Mouse (Mus musculus): ENCODE data around the gene Dtd1. TPM values are rescaled to one million over a fixed set of nuclear protein-coding genes. Genes with fewer than 3 reads are reported as not detected.

Dtd1 gene
- polyA plus RNA-seq, 1 experiment = 44.7 TPM

GRCm38 (mm10) chr2:144647151-144647550 is 47.5 kb downstream of the Dtd1 start:
- TF ChIP-seq EP300 (IDR thresholded peaks at IDR 0.05; ENCODE audit: insufficient read depth, low read depth, low read length) = no peak
- no peak for TF ChIP-seq CTCF (IDR thresholded peaks at IDR 0.05; ENCODE audit: low read depth, low read length)
- no peak for TF ChIP-seq POLR2A (IDR thresholded peaks at IDR 0.05; ENCODE audit: insufficient read depth, low read length)
- H3K36me3 ChIP-seq (ENCODE audit: control insufficient read depth, insufficient read depth, low read length, poor library complexity, severe bottlenecking) = no peaks in the 10 kb centered on the region
- no peak overlapping the region for H3K9ac ChIP-seq (ENCODE audit: low read depth, poor library complexity, severe bottlenecking)
- no peaks in the 10 kb centered on the region for H3K4me1 ChIP-seq (ENCODE audit: control insufficient read depth, insufficient read depth, low read length)
- H3K9me3 ChIP-seq (replicated peaks; ENCODE audit: control insufficient read depth, insufficient read depth, low read length, poor library complexity, severe bottlenecking) = no peaks in the 10 kb centered on the region
- H3K4me3 ChIP-seq (ENCODE audit: low read depth, low read length) = no peak overlapping the region
- H3K27me3 ChIP-seq (ENCODE audit: control insufficient read depth, insufficient read depth, low read length, poor library complexity, severe bottlenecking) = no peaks in the 10 kb centered on the region
- no peak overlapping the region for H3K27ac ChIP-seq (ENCODE audit: insufficient read depth, low read length)

- Histone ChIP-seq H3K27ac (ENCODE audit: insufficient read depth, low read length) (no peak overlapping the region), H3K27me3 (ENCODE audit: control insufficient read depth, insufficient read depth, low read length, poor library complexity, severe bottlenecking) (no peaks in the 10 kb centered on the region), H3K9me3 (replicated peaks; ENCODE audit: control insufficient read depth, insufficient read depth, low read length, poor library complexity, severe bottlenecking) (no peaks in the 10 kb centered on the region), H3K4me1 (ENCODE audit: control insufficient read depth, insufficient read depth, low read length) (no peaks in the 10 kb centered on the region), H3K9ac (ENCODE audit: low read depth, poor library complexity, severe bottlenecking) (no peak overlapping the region), H3K4me3 (ENCODE audit: low read depth, low read length) (no peak overlapping the region), H3K36me3 (ENCODE audit: control insufficient read depth, insufficient read depth, low read length, poor library complexity, severe bottlenecking) (no peaks in the 10 kb centered on the region)
- TF ChIP-seq EP300 (IDR thresholded peaks at IDR 0.05; ENCODE audit: insufficient read depth, low read depth, low read length) = no peak
- TF ChIP-seq CTCF (IDR thresholded peaks at IDR 0.05; ENCODE audit: low read depth, low read length) = no peak
- no peak for TF ChIP-seq POLR2A (IDR thresholded peaks at IDR 0.05; ENCODE audit: insufficient read depth, low read length)
Measured at GRCm38 (mm10) chr2:144649960-144650359, 50.3 kb downstream of the Dtd1 start.

- Histone ChIP-seq H3K4me3 (ENCODE audit: low read depth, low read length) (no peak overlapping the region), H3K9me3 (replicated peaks; ENCODE audit: control insufficient read depth, insufficient read depth, low read length, poor library complexity, severe bottlenecking) (no peaks in the 10 kb centered on the region), H3K27ac (ENCODE audit: insufficient read depth, low read length) (no peak overlapping the region), H3K4me1 (ENCODE audit: control insufficient read depth, insufficient read depth, low read length) (no peaks in the 10 kb centered on the region), H3K27me3 (ENCODE audit: control insufficient read depth, insufficient read depth, low read length, poor library complexity, severe bottlenecking) (no peaks in the 10 kb centered on the region), H3K36me3 (ENCODE audit: control insufficient read depth, insufficient read depth, low read length, poor library complexity, severe bottlenecking) (no peaks in the 10 kb centered on the region), H3K9ac (ENCODE audit: low read depth, poor library complexity, severe bottlenecking) (no peak overlapping the region)
- TF ChIP-seq CTCF (IDR thresholded peaks at IDR 0.05; ENCODE audit: low read depth, low read length) = no peak
- no peak for TF ChIP-seq POLR2A (IDR thresholded peaks at IDR 0.05; ENCODE audit: insufficient read depth, low read length)
Measured at GRCm38 (mm10) chr2:144652841-144653240, 53.1 kb downstream of the Dtd1 start.

GRCm38 (mm10) chr2:144655307-144655706 is 55.6 kb downstream of the Dtd1 start:
- H3K9me3 ChIP-seq (replicated peaks; ENCODE audit: control insufficient read depth, insufficient read depth, low read length, poor library complexity, severe bottlenecking) = no peaks in the 10 kb centered on the region

GRCm38 (mm10) chr2:144668507-144668906 is 68.8 kb downstream of the Dtd1 start:
- H3K4me1 ChIP-seq (ENCODE audit: control insufficient read depth, insufficient read depth, low read length) = no peaks in the 10 kb centered on the region
- H3K27ac ChIP-seq (ENCODE audit: insufficient read depth, low read length) = no peak overlapping the region
- H3K9me3 ChIP-seq (replicated peaks; ENCODE audit: control insufficient read depth, insufficient read depth, low read length, poor library complexity, severe bottlenecking) = peaks cover 13% of the 10 kb centered on the region
- H3K9ac ChIP-seq (ENCODE audit: low read depth, poor library complexity, severe bottlenecking) = no peak overlapping the region
- H3K27me3 ChIP-seq (ENCODE audit: control insufficient read depth, insufficient read depth, low read length, poor library complexity, severe bottlenecking) = no peaks in the 10 kb centered on the region
- no peaks in the 10 kb centered on the region for H3K36me3 ChIP-seq (ENCODE audit: control insufficient read depth, insufficient read depth, low read length, poor library complexity, severe bottlenecking)
- TF ChIP-seq POLR2A (IDR thresholded peaks at IDR 0.05; ENCODE audit: insufficient read depth, low read length) = no peak
- no peak for TF ChIP-seq EP300 (IDR thresholded peaks at IDR 0.05; ENCODE audit: insufficient read depth, low read depth, low read length)
- no peak overlapping the region for H3K4me3 ChIP-seq (ENCODE audit: low read depth, low read length)

More at GRCm38 (mm10) chr2:144655307-144655706, 55.6 kb downstream of the Dtd1 start:
- TF ChIP-seq POLR2A (IDR thresholded peaks at IDR 0.05; ENCODE audit: insufficient read depth, low read length) (no peak), EP300 (IDR thresholded peaks at IDR 0.05; ENCODE audit: insufficient read depth, low read depth, low read length) (no peak), CTCF (IDR thresholded peaks at IDR 0.05; ENCODE audit: low read depth, low read length) (no peak)
- Histone ChIP-seq H3K9ac (ENCODE audit: low read depth, poor library complexity, severe bottlenecking) (no peak overlapping the region), H3K4me3 (ENCODE audit: low read depth, low read length) (no peak overlapping the region), H3K4me1 (ENCODE audit: control insufficient read depth, insufficient read depth, low read length) (no peaks in the 10 kb centered on the region), H3K36me3 (ENCODE audit: control insufficient read depth, insufficient read depth, low read length, poor library complexity, severe bottlenecking) (no peaks in the 10 kb centered on the region; the same call in 1 of the 2 replicates), H3K27ac (ENCODE audit: insufficient read depth, low read length) (no peak overlapping the region), H3K27me3 (ENCODE audit: control insufficient read depth, insufficient read depth, low read length, poor library complexity, severe bottlenecking) (no peaks in the 10 kb centered on the region)

- Histone ChIP-seq H3K9me3 (replicated peaks; ENCODE audit: control insufficient read depth, insufficient read depth, low read length, poor library complexity, severe bottlenecking) (peaks cover 13% of the 10 kb centered on the region), H3K36me3 (ENCODE audit: control insufficient read depth, insufficient read depth, low read length, poor library complexity, severe bottlenecking) (no peaks in the 10 kb centered on the region), H3K4me1 (ENCODE audit: control insufficient read depth, insufficient read depth, low read length) (no peaks in the 10 kb centered on the region), H3K9ac (ENCODE audit: low read depth, poor library complexity, severe bottlenecking) (no peak overlapping the region), H3K27ac (ENCODE audit: insufficient read depth, low read length) (no peak overlapping the region), H3K27me3 (ENCODE audit: control insufficient read depth, insufficient read depth, low read length, poor library complexity, severe bottlenecking) (no peaks in the 10 kb centered on the region), H3K4me3 (ENCODE audit: low read depth, low read length) (no peak overlapping the region)
- no peak for TF ChIP-seq CTCF (IDR thresholded peaks at IDR 0.05; ENCODE audit: low read depth, low read length)
- no peak for TF ChIP-seq POLR2A (IDR thresholded peaks at IDR 0.05; ENCODE audit: insufficient read depth, low read length)
- TF ChIP-seq EP300 (IDR thresholded peaks at IDR 0.05; ENCODE audit: insufficient read depth, low read depth, low read length) = no peak
Measured at GRCm38 (mm10) chr2:144670289-144670930, 70.7 kb downstream of the Dtd1 start.

Data from ES-Bruce4 (cell line).